Mouse (Mus musculus) stomach, embryonic 14.5 days (tissue): ENCODE results near the gene Lbhd1. TPM values are rescaled to one million over a fixed set of nuclear protein-coding genes. Genes with fewer than 3 reads are reported as not detected.

Experiments used
- microRNA-seq: library from miRNA; unstranded; fragments of <30 nt; microRNA quantifications from one replicate; pipeline ENCODE4, GENCODE M21; 2016
- polyA plus RNA-seq: library from polyadenylated mRNA; unstranded; fragments of >200 nt; fragmentation: Nextera tagmentation; extraction: Ambion mirVana; gene quantifications from 2 replicates; pipeline ENCODE4 v1.2.1, GENCODE M21; 2014

Gene Lbhd1
- polyA plus RNA-seq, 1 experiment from 2014 or later, result 82.3 TPM

Small RNAs within 50 kb of the gene (microRNA-seq; reads per million reads assigned to microRNA genes)
- gene Mir5136, result not detected

Other genes with a start within 250 kb of the Lbhd1 start
- 0.35 and 0.38 TPM in 2 replicates for gene Chrm1, start 219.9 kb upstream of the Lbhd1 start, polyA plus RNA-seq
- 80.8 and 91.1 TPM in 2 replicates for gene Slc3a2, start 160.4 kb upstream of the Lbhd1 start, polyA plus RNA-seq
- 79.4 and 85.6 TPM in 2 replicates for gene Wdr74, start 147.9 kb upstream of the Lbhd1 start, polyA plus RNA-seq
- 1.0 and 1.9 TPM in 2 replicates for gene 1700092M07Rik, start 143.0 kb upstream of the Lbhd1 start, polyA plus RNA-seq
- gene Stx5a, start 142.3 kb upstream of the Lbhd1 start, polyA plus RNA-seq, result 141 and 143 TPM in 2 replicates
- 168 and 178 TPM in 2 replicates for gene Nxf1, start 126.7 kb upstream of the Lbhd1 start, polyA plus RNA-seq
- 178 and 194 TPM in 2 replicates for gene Tmem223, start 112.7 kb upstream of the Lbhd1 start, polyA plus RNA-seq
- gene Tmem179b, start 109.3 kb upstream of the Lbhd1 start, polyA plus RNA-seq, result 85.4 and 94.0 TPM in 2 replicates
- 17.1 and 17.5 TPM in 2 replicates for gene Taf6l, start 97.3 kb upstream of the Lbhd1 start, polyA plus RNA-seq
- 140 and 151 TPM in 2 replicates for gene Polr2g, start 85.2 kb upstream of the Lbhd1 start, polyA plus RNA-seq
- 4.7 and 5.2 TPM in 2 replicates for gene Zbtb3, start 81.2 kb upstream of the Lbhd1 start, polyA plus RNA-seq
- gene Ttc9c, start 64.4 kb upstream of the Lbhd1 start, polyA plus RNA-seq, result 47.5 and 51.7 TPM in 2 replicates
- gene Hnrnpul2, start 63.7 kb upstream of the Lbhd1 start, polyA plus RNA-seq, result 10.0 and 10.1 TPM in 2 replicates
- gene AC129217.1, start 54.0 kb upstream of the Lbhd1 start, polyA plus RNA-seq, result not detected in 2 replicates
- 42.5 and 43.0 TPM in 2 replicates for gene Bscl2, start 46.3 kb upstream of the Lbhd1 start, polyA plus RNA-seq
- gene Gng3, start 44.5 kb upstream of the Lbhd1 start, polyA plus RNA-seq, result 13.9 and 17.8 TPM in 2 replicates
- 1.2 and 1.6 TPM in 2 replicates for gene Lrrn4cl, start 33.0 kb upstream of the Lbhd1 start, polyA plus RNA-seq
- 154 and 162 TPM in 2 replicates for gene Ubxn1, start 12.2 kb upstream of the Lbhd1 start, polyA plus RNA-seq
- gene Uqcc3, start 2.8 kb upstream of the Lbhd1 start, polyA plus RNA-seq, result 63.9 and 67.6 TPM in 2 replicates
- not detected in 2 replicates for gene Gm49403, start 198 bp downstream of the Lbhd1 start, polyA plus RNA-seq
- gene 1810009A15Rik, start 5.1 kb downstream of the Lbhd1 start, polyA plus RNA-seq, result 71.0 and 82.4 TPM in 2 replicates
- gene Gm49416, start 5.2 kb downstream of the Lbhd1 start, polyA plus RNA-seq, result not detected in 2 replicates
- gene Ints5, start 9.3 kb downstream of the Lbhd1 start, polyA plus RNA-seq, result 29.3 and 33.5 TPM in 2 replicates
- 82.0 and 90.3 TPM in 2 replicates for gene Ganab, start 14.3 kb downstream of the Lbhd1 start, polyA plus RNA-seq
- 35.7 and 37.5 TPM in 2 replicates for gene B3gat3, start 36.6 kb downstream of the Lbhd1 start, polyA plus RNA-seq
- gene Rom1, start 45.6 kb downstream of the Lbhd1 start, polyA plus RNA-seq, result 1.0 and 2.0 TPM in 2 replicates
- 16.8 and 18.2 TPM in 2 replicates for gene Eml3, start 45.8 kb downstream of the Lbhd1 start, polyA plus RNA-seq
- gene Mta2, start 58.1 kb downstream of the Lbhd1 start, polyA plus RNA-seq, result 41.5 and 45.3 TPM in 2 replicates
- gene Tut1, start 70.1 kb downstream of the Lbhd1 start, polyA plus RNA-seq, result 27.2 and 27.6 TPM in 2 replicates
- 469 and 470 TPM in 2 replicates for gene Eef1g, start 83.3 kb downstream of the Lbhd1 start, polyA plus RNA-seq
- 33.4 and 40.6 TPM in 2 replicates for gene Ahnak, start 105.6 kb downstream of the Lbhd1 start, polyA plus RNA-seq
- gene Scgb1a1, start 204.2 kb downstream of the Lbhd1 start, polyA plus RNA-seq, result not detected in 2 replicates